Mouse (Mus musculus): ENCODE measurements at regions not wholly inside any gene's neighbourhood (a gene's known extent, or its start where the extent isn't known, plus 50 kb on each side); places are given as distances from the start of the nearest gene placed in this dataset.

GRCm38 (mm10) chr13:44408619-44408959 lies 320.7 kb upstream of the Jarid2 start:
- TF ChIP-seq CTCF (IDR thresholded peaks at IDR 0.05; ENCODE audit: insufficient read depth, low read length) (no peak), POLR2A (IDR thresholded peaks at IDR 0.05; ENCODE audit: borderline replicate concordance, extremely low read depth, low read depth, low read length) (no peak)

All from lung, adult 2 months (tissue).